Mouse (Mus musculus) bone marrow macrophage, adult 2 months (primary cell): ENCODE data around the gene Ccdc8.

Source experiments
- CTCF ChIP-seq: IDR thresholded peaks from 2 replicates; pipeline ENCODE4 v1.5.1; 2012; ENCODE audit warnings: low read depth, mild to moderate bottlenecking, low read length, moderate library complexity
- POLR2A ChIP-seq: IDR thresholded peaks from 2 replicates; pipeline ENCODE4 v1.6.1; 2012; ENCODE audit warnings: mild to moderate bottlenecking, low read depth, low read length, borderline replicate concordance

DNA sequence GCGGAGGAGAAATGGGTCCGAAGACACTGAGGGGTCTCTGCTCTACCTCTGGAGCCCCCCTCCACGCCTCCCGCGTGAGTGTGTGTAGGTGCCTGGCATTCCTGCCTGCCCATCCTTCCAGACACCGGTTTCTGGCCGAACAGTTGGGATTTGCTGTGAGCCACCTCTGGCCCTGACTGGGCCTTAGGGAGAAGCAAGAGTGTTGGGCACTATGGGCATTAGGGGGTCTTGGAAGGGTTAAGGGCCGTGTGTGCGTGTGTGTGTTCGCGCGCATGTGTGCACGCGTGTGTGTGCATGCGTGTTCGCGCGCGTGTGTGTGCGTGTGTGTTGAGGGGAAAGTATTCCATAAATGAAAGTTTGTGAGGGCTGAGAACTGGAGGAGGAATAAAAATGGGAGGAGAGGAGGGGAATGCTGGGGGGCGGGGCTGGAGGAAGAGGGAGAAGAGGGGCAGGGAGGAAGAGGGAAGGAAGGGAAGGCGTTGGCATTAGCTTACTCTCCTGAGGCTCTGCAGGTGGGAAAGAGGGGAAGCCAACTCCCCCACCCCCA, 45.1 kb upstream of the Ccdc8 start:
- no peak for TF ChIP-seq CTCF
- TF ChIP-seq POLR2A, result no peak
